Comparison of ENCODE assay signal across 8 mouse cellular contexts in genomic region chr5:99891516-99892441, GRCm38 (mm10). TPM values are rescaled to one million over a fixed set of nuclear protein-coding genes. Genes with fewer than 3 reads are reported as not detected.
DNase-seq lines count a peak whose midpoint lies in the region; ATAC-seq and TF ChIP-seq lines count a peak whose summit lies in the region.

No protein-coding gene starts in this region.

- H3K27me3 ChIP-seq in CH12.LX (replicated peaks), result no peaks in the 10 kb centered on the region
- peaks cover 25% of the 10 kb centered on the region for H3K27me3 ChIP-seq in Patski
- no peaks in the 10 kb centered on the region for H3K27me3 ChIP-seq in hindbrain, embryonic 11.5 days (ENCODE audit: control insufficient read depth, insufficient read depth, low read length)
- no peaks in the 10 kb centered on the region for H3K27me3 ChIP-seq in midbrain, embryonic 13.5 days

- H3K27ac ChIP-seq in CH12.LX (ENCODE audit: insufficient read depth, low read depth), result no peak overlapping the region
- no peak overlapping the region for H3K27ac ChIP-seq in hindbrain, embryonic 11.5 days (ENCODE audit: low read depth, low read length)
- H3K27ac ChIP-seq in midbrain, embryonic 13.5 days, result no peak overlapping the region

- TF ChIP-seq EP300 in CH12.LX (IDR thresholded peaks at IDR 0.05; ENCODE audit: low read length), result no peak

- no peaks in the 10 kb centered on the region for H3K36me3 ChIP-seq in CH12.LX (replicated peaks in 1 of 2; ENCODE audit: control insufficient read depth in 1 of 2, insufficient read depth in 1 of 2, low read length in 1 of 2)
- H3K36me3 ChIP-seq in hindbrain, embryonic 11.5 days (ENCODE audit: control insufficient read depth, insufficient read depth, low read length), result no peaks in the 10 kb centered on the region
- H3K36me3 ChIP-seq in midbrain, embryonic 13.5 days, result no peaks in the 10 kb centered on the region

- no peaks in the 10 kb centered on the region for H3K79me2 ChIP-seq in CH12.LX (replicated peaks; ENCODE audit: control insufficient read depth, extremely low read depth, insufficient read depth, poor library complexity, severe bottlenecking)

- TF ChIP-seq CTCF in CH12.LX (conservative IDR thresholded peaks at IDR 0.05 in 1 of 2, IDR thresholded peaks at IDR 0.05 in 1 of 2; ENCODE audit: low read depth in 2 of 2, low read length in 2 of 2) (peak in 1 of 2 experiments; percentile 38; a peak in 2 of 4 replicates), Patski (IDR thresholded peaks at IDR 0.05) (peak; percentile 54)

- CTCF ChIA-PET in Patski (lab: Charles Lee), result no interaction called here

- dilution Hi-C loops in CH12.LX (cut with MboI; ENCODE audit: extremely low pct_ligation_motif_present, extremely low pct_unique_long_range_greater_than_20kb, low sequenced_read_pairs), result no loop called here

- peak; percentile 18 for DNase-seq in CH12.LX (ENCODE audit: extremely low read depth)
- no peak for DNase-seq in Patski (ENCODE audit: low read depth, low spot score)
- peak; percentile 82 for DNase-seq in embryo, embryonic 11 days
- peak; percentile 80 for DNase-seq in hindbrain, embryonic 11.5 days (ENCODE audit: low spot score)
- peak; percentile 80 to 82 for DNase-seq in left cerebral cortex, adult 18-20 months (ENCODE audit: low spot score in 2 of 2)
- DNase-seq in thymus, postnatal 0 days (ENCODE audit: low spot score), result peak; percentile 59
- no peak for DNase-seq in c-Kit-positive CD71-positive TER-119-positive erythroid progenitor cells, embryonic 14.5 days (ENCODE audit: low spot score)

- peak; percentile 37 for TF ChIP-seq RAD21 in CH12.LX (IDR thresholded peaks at IDR 0.05; ENCODE audit: low read depth, low read length)

- H3K4me3 ChIP-seq in CH12.LX (replicated peaks in 1 of 3; ENCODE audit: low read depth in 2 of 3, low read length in 2 of 3, poor library complexity in 1 of 3), result no peak overlapping the region
- no peak overlapping the region for H3K4me3 ChIP-seq in hindbrain, embryonic 11.5 days (ENCODE audit: low read depth, low read length)
- no peak overlapping the region for H3K4me3 ChIP-seq in midbrain, embryonic 13.5 days (replicated peaks)

- POLR2A ChIA-PET in Patski (lab: Charles Lee), result no interaction called here

- no peak for ATAC-seq in Patski
- ATAC-seq in hindbrain, embryonic 11.5 days (ENCODE audit: low FRiP score), result no peak
- ATAC-seq in midbrain, embryonic 13.5 days, result peak; percentile 66; the same call in 1 of the 2 replicates

- H3K4me1 ChIP-seq in CH12.LX (ENCODE audit: control insufficient read depth in 1 of 2, insufficient read depth in 2 of 2), result no peaks in the 10 kb centered on the region
- no peaks in the 10 kb centered on the region for H3K4me1 ChIP-seq in hindbrain, embryonic 11.5 days (replicated peaks; ENCODE audit: control insufficient read depth, insufficient read depth, low read length)
- H3K4me1 ChIP-seq in midbrain, embryonic 13.5 days (replicated peaks), result no peaks in the 10 kb centered on the region

- in situ Hi-C loops in CH12.LX (cut with MboI; ENCODE audit: low pct_ligation_motif_present, low pct_unique_long_range_greater_than_20kb, low sequenced_read_pairs) (loop anchor here (25.0 kb wide), 1 partner anchor 679 kb away; no protein-coding TSS in a partner anchor), Patski (cut with MboI; ENCODE audit: low pct_unique_long_range_greater_than_20kb) (no loop called here)

- no peak overlapping the region for H3K4me2 ChIP-seq in CH12.LX (ENCODE audit: insufficient read depth, low read depth, poor library complexity, severe bottlenecking)
- no peak overlapping the region for H3K4me2 ChIP-seq in hindbrain, embryonic 11.5 days (replicated peaks; ENCODE audit: low read depth, low read length)
- no peak overlapping the region for H3K4me2 ChIP-seq in midbrain, embryonic 13.5 days (replicated peaks)

- H3K9ac ChIP-seq in CH12.LX (ENCODE audit: insufficient read depth, low read depth), result no peak overlapping the region
- no peak overlapping the region for H3K9ac ChIP-seq in hindbrain, embryonic 11.5 days (ENCODE audit: low read depth, low read length)
- H3K9ac ChIP-seq in midbrain, embryonic 13.5 days (replicated peaks), result no peak overlapping the region

- TF ChIP-seq POLR2A in CH12.LX (IDR thresholded peaks at IDR 0.05; ENCODE audit: low read depth, low read length), result no peak

- 67% methylated on average over 12 of the region's 12 CpGs for WGBS in hindbrain, embryonic 11.5 days
- 65% methylated on average over 12 of the region's 12 CpGs for WGBS in midbrain, embryonic 13.5 days

- H3K9me3 ChIP-seq in CH12.LX (replicated peaks; ENCODE audit: low read length), result no peaks in the 10 kb centered on the region
- H3K9me3 ChIP-seq in hindbrain, embryonic 11.5 days (ENCODE audit: control insufficient read depth, low read length), result no peaks in the 10 kb centered on the region
- no peaks in the 10 kb centered on the region for H3K9me3 ChIP-seq in midbrain, embryonic 13.5 days

TF ChIP-seq in CH12.LX, 34 proteins besides CTCF, POLR2A, EP300 and RAD21:
- no peak for TF ChIP-seq BHLHE40 (IDR thresholded peaks at IDR 0.05; ENCODE audit: low read depth, low read length)
- TF ChIP-seq MXI1 (IDR thresholded peaks at IDR 0.05; ENCODE audit: low read depth, low read length), result no peak
- TF ChIP-seq JUN (IDR thresholded peaks at IDR 0.05; ENCODE audit: insufficient read depth, low read depth, low read length), result no peak
- no peak for TF ChIP-seq ZMIZ1 (IDR thresholded peaks at IDR 0.05; ENCODE audit: low read depth, low read length)
- TF ChIP-seq MAX (IDR thresholded peaks at IDR 0.05; ENCODE audit: low read length), result no peak
- TF ChIP-seq NRF1 (IDR thresholded peaks at IDR 0.05; ENCODE audit: low read depth, low read length), result no peak
- no peak for TF ChIP-seq USF1 (IDR thresholded peaks at IDR 0.05; ENCODE audit: low read depth, low read length)
- no peak for TF ChIP-seq MAFK (IDR thresholded peaks at IDR 0.05; ENCODE audit: insufficient replicate concordance, low read length)
- TF ChIP-seq HCFC1 (IDR thresholded peaks at IDR 0.05; ENCODE audit: low read depth, low read length), result no peak
- TF ChIP-seq GABPA (IDR thresholded peaks at IDR 0.05; ENCODE audit: insufficient replicate concordance, low read depth, low read length), result no peak
- no peak for TF ChIP-seq SIN3A (IDR thresholded peaks at IDR 0.05; ENCODE audit: low read length)
- TF ChIP-seq PAX5 (IDR thresholded peaks at IDR 0.05; ENCODE audit: low read length), result no peak
- TF ChIP-seq UBTF (IDR thresholded peaks at IDR 0.05; ENCODE audit: low read depth, low read length), result no peak
- TF ChIP-seq ETS1 (conservative IDR thresholded peaks at IDR 0.05; ENCODE audit: low read depth, low read length), result no peak

RNA-seq across cellular contexts. Expression of gene Vamp9, which starts 14.3 kb away (rescaled TPM):
- total RNA-seq in CH12.LX (2012; rRNA removed) (not detected in 2 replicates), CH12.LX (2014; rRNA removed) (not detected in 2 replicates)
- polyA plus RNA-seq in CH12.LX (2012; ENCODE audit: insufficient read length, low read depth) (not detected in 2 replicates), Patski (2021) (not detected)
- polyA plus RNA-seq in hindbrain, embryonic 11.5 days (2014; fragmentation: Nextera tagmentation; extraction: Ambion mirVana), result 0.24 and 0.60 TPM in 2 replicates
- total RNA-seq in left cerebral cortex, adult 18-20 months (2021), result 1 to 10 TPM; 1.6 TPM
- 0.86 and 0.95 TPM in 2 replicates for polyA plus RNA-seq in midbrain, embryonic 13.5 days (2015; fragmentation: Nextera tagmentation; extraction: Ambion mirVana)
- 0.18 and 0.23 TPM in 2 replicates for polyA plus RNA-seq in thymus, postnatal 0 days (2015; fragmentation: Nextera tagmentation; extraction: Ambion mirVana)

Comparison
In these comparisons a context has a peak if more than half of its experiments do, and no peak if none do; other contexts are left out.
1. DNase-seq: peak in CH12.LX (single experiment), embryo, embryonic 11 days (single experiment), hindbrain, embryonic 11.5 days (single experiment), left cerebral cortex, adult 18-20 months (2 of 2) and thymus, postnatal 0 days (single experiment); none in Patski (single experiment) and c-Kit-positive CD71-positive TER-119-positive erythroid progenitor cells, embryonic 14.5 days (single experiment).